Mouse (Mus musculus) heart, embryonic 12.5 days (tissue): ENCODE results near the gene BC004004. TPM values are rescaled to one million over a fixed set of nuclear protein-coding genes. Genes with fewer than 3 reads are reported as not detected.

Experiments
- ATAC-seq: fragments of 200-750 bp; cut with Nextera tagmentation; 2 replicates; pipeline ENCODE4 v1.8.0; 2017; ENCODE audit warnings: moderate TSS enrichment, moderate library complexity; ENCODE audit not compliant: insufficient number of reproducible peaks, low FRiP score
- H3K27ac ChIP-seq: fragments of 300-500 bp; sonication (generic); 2 replicates; pipeline ENCODE4 v1.5.1; 2016; ENCODE audit warnings: mild to moderate bottlenecking, moderate library complexity; ENCODE audit not compliant: poor library complexity, severe bottlenecking
- H3K27me3 ChIP-seq: fragments of 300-500 bp; sonication (generic); replicated peaks from 2 replicates; pipeline ENCODE4 v1.6.1; 2016; ENCODE audit warnings: mild to moderate bottlenecking, moderate library complexity
- H3K36me3 ChIP-seq: fragments of 300-500 bp; sonication (generic); 2 replicates; pipeline ENCODE4 v1.6.1; 2016; ENCODE audit warnings: mild to moderate bottlenecking, moderate library complexity
- H3K4me1 ChIP-seq: fragments of 300-500 bp; sonication (generic); replicated peaks from 2 replicates; pipeline ENCODE4 v1.6.1; 2016; ENCODE audit warnings: mild to moderate bottlenecking
- H3K4me2 ChIP-seq: fragments of 300-500 bp; sonication (generic); 2 replicates; pipeline ENCODE4 v1.6.1; 2016; ENCODE audit warnings: mild to moderate bottlenecking, moderate library complexity
- H3K4me3 ChIP-seq: fragments of 300-500 bp; sonication (generic); 2 replicates; pipeline ENCODE4 v1.5.1; 2016; ENCODE audit warnings: mild to moderate bottlenecking
- H3K9ac ChIP-seq: fragments of 300-500 bp; sonication (generic); 2 replicates; pipeline ENCODE4 v1.6.1; 2016; ENCODE audit warnings: mild to moderate bottlenecking, moderate library complexity
- H3K9me3 ChIP-seq: fragments of 300-500 bp; sonication (generic); replicated peaks from 2 replicates; pipeline ENCODE4 v1.6.1; 2016; ENCODE audit warnings: mild to moderate bottlenecking, moderate library complexity
- WGBS: fragments of 180-500 bp; shearing (Covaris S2); methylation state at CpG from one replicate; pipeline ENCODE4 v1.1.7; 2016; 5-methylcytosine and 5-hydroxymethylcytosine counted together
- polyA plus RNA-seq: library from polyadenylated mRNA; unstranded; fragments of >200 nt; fragmentation: Nextera tagmentation; extraction: Ambion mirVana; gene quantifications from 2 replicates; pipeline ENCODE4 v1.2.1, GENCODE M21; 2016

BC004004 gene
- polyA plus RNA-seq, 1 experiment from 2014 or later, result 80.0 TPM

GRCm38 (mm10) chr17:29273156-29273555 lies 4.6 kb downstream of the BC004004 start:
- Histone ChIP-seq H3K4me2 (no peak overlapping the region), H3K4me3 (no peak overlapping the region), H3K36me3 (peaks cover 5% of the 10 kb centered on the region; the same call in 1 of the 2 replicates), H3K9ac (no peak overlapping the region), H3K9me3 (no peaks in the 10 kb centered on the region), H3K27ac (no peak overlapping the region), H3K27me3 (no peaks in the 10 kb centered on the region), H3K4me1 (peaks cover 31% of the 10 kb centered on the region)
- WGBS, result 85% methylated on average over 7 of the region's 7 CpGs
- no peak for ATAC-seq

- H3K36me3 ChIP-seq, result peaks cover 10% of the 10 kb centered on the region; the same call in 1 of the 2 replicates
- H3K4me1 ChIP-seq, result peaks cover 29% of the 10 kb centered on the region
- H3K27ac ChIP-seq, result no peak overlapping the region
- 0 out of 2 replicates have a peak overlapping the region, but pooled peaks have one; percentile 25 for H3K9ac ChIP-seq
- no peaks in the 10 kb centered on the region for H3K27me3 ChIP-seq
- WGBS, result 74% methylated on average over 11 of the region's 11 CpGs
- no peak overlapping the region for H3K4me3 ChIP-seq
- no peaks in the 10 kb centered on the region for H3K9me3 ChIP-seq
- no peak for ATAC-seq
- H3K4me2 ChIP-seq, result no peak overlapping the region
Observed at GRCm38 (mm10) chr17:29273889-29274288, 5.3 kb downstream of the BC004004 start.

DNA sequence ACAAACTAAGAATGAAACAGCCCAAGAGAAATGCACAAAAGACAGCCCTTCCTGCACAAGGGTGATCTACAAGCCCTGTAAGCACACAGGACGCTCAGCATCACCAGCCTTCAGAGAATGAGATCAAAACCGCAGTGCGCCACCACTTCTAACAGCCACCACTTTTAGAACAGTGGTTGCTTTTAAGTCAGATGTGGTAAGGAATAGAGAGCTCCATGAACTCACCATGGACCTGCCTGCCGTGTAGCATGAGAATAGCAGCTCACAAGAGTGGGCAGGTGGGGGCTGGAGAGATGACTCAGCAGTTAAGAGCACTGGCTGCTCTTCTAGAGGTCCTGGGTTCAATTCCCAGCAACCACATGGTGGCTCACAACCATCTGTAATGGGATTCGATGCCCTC lies 11.8 kb downstream of the BC004004 start:
- Histone ChIP-seq H3K4me2 (no peak overlapping the region), H3K36me3 (peaks cover 38% of the 10 kb centered on the region), H3K4me3 (no peak overlapping the region), H3K9ac (no peak overlapping the region), H3K9me3 (no peaks in the 10 kb centered on the region), H3K4me1 (0 out of 2 replicates have a peak, but pooled peaks cover 6% of the 10 kb centered on the region), H3K27me3 (no peaks in the 10 kb centered on the region), H3K27ac (no peak overlapping the region)
- 89% methylated on average over 5 of the region's 5 CpGs for WGBS
- ATAC-seq, result no peak

- Histone ChIP-seq H3K4me1 (0 out of 2 replicates have a peak, but pooled peaks cover 4% of the 10 kb centered on the region), H3K36me3 (peaks cover 48% of the 10 kb centered on the region), H3K4me3 (no peak overlapping the region), H3K9me3 (peaks cover 6% of the 10 kb centered on the region; the same call in 1 of the 2 replicates), H3K9ac (no peak overlapping the region), H3K4me2 (no peak overlapping the region), H3K27me3 (no peaks in the 10 kb centered on the region), H3K27ac (no peak overlapping the region)
- ATAC-seq, result no peak
- WGBS, result 83% methylated on average over 5 of the region's 5 CpGs
Observed at GRCm38 (mm10) chr17:29281541-29281940, 13.0 kb downstream of the BC004004 start.

GRCm38 (mm10) chr17:29282216-29282952 lies 13.8 kb downstream of the BC004004 start:
- H3K27ac ChIP-seq, result no peak overlapping the region
- no peaks in the 10 kb centered on the region for H3K27me3 ChIP-seq
- H3K4me1 ChIP-seq, result no peaks in the 10 kb centered on the region
- no peak overlapping the region for H3K4me2 ChIP-seq
- no peak for ATAC-seq
- WGBS, result 78% methylated on average over 21 of the region's 21 CpGs
- H3K9me3 ChIP-seq, result peaks cover 7% of the 10 kb centered on the region; the same call in 1 of the 2 replicates
- no peak overlapping the region for H3K9ac ChIP-seq
- peaks cover 49% of the 10 kb centered on the region for H3K36me3 ChIP-seq
- H3K4me3 ChIP-seq, result no peak overlapping the region

- Histone ChIP-seq H3K27ac (no peak overlapping the region), H3K4me3 (no peak overlapping the region), H3K36me3 (peaks cover 50% of the 10 kb centered on the region), H3K4me2 (no peak overlapping the region), H3K27me3 (no peaks in the 10 kb centered on the region), H3K4me1 (no peaks in the 10 kb centered on the region), H3K9ac (no peak overlapping the region), H3K9me3 (no peaks in the 10 kb centered on the region)
- WGBS, result 86% methylated on average over 7 of the region's 7 CpGs
- no peak for ATAC-seq
Observed at GRCm38 (mm10) chr17:29291793-29292192, 23.2 kb downstream of the BC004004 start.

- H3K27me3 ChIP-seq, result no peaks in the 10 kb centered on the region
Observed at GRCm38 (mm10) chr17:29292996-29293395, 24.4 kb downstream of the BC004004 start.

DNA sequence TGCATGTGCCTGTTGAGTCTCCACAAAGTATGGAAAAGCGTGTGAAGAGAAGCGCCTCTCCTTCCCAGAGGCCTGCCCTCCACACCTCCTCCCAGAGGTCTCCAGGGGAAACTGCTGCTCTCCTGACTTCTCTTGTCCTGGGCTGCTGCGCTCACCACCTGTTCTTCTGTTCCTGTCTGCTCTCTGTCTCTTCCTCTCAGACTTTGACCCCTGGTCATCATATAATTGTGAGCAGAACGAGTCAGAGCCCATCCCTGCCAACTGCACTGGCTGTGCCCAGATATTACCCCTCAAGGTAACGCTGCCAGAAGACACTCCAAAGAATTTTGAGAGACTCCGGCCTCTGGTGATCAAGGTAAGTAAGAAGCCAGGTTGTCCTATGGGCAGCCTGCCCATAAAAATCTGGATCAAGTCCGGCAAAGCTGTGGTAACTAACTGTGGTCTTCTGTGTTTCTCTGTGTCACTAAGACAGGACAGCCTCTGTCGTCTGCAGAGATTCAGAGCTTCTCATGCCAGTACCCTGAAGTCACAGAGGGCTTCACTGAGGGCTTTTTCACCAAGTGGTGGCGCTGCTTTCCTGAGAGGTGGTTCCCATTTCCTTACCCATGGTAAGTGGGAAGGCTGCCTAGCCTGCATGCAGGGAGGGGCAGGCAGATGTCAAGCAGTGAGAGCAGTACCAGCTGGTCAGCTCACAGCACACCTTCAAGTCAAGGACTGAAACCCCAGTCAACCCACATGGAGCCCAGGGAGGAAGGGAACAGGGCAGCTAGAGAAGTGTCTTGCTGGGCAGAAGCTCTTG lies 25.4 kb downstream of the BC004004 start:
- 78% methylated on average over 9 of the region's 9 CpGs for WGBS

More at GRCm38 (mm10) chr17:29292996-29293395, 24.4 kb downstream of the BC004004 start:
- H3K9ac ChIP-seq, result no peak overlapping the region
- H3K4me3 ChIP-seq, result no peak overlapping the region
- no peak for ATAC-seq
- H3K27ac ChIP-seq, result no peak overlapping the region
- peaks cover 57% of the 10 kb centered on the region for H3K36me3 ChIP-seq
- no peaks in the 10 kb centered on the region for H3K4me1 ChIP-seq
- H3K9me3 ChIP-seq, result no peaks in the 10 kb centered on the region
- 78% methylated on average over 3 of the region's 3 CpGs for WGBS
- no peak overlapping the region for H3K4me2 ChIP-seq

DNA sequence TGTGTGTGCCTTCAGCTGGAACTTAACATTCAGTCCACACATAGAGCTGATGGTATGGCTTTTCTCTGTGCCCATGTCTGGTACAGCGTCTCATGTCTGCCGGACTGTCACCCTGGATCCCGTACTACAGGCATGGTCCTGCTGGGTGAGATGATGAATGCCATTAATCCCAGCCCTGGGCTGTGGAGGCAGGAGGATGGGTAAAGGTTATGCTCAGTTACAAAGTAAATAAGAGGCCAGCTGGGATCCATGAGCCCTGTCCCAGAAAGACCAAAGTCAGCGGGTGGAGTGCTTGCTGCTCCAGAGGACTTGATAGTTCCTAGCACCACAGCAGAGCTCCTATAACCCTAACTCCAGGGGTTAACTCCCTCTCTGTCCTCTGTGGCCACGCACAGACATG lies 27.2 kb downstream of the BC004004 start:
- no peak for ATAC-seq
- Histone ChIP-seq H3K4me1 (no peaks in the 10 kb centered on the region; the same call in none of the 2 replicates), H3K36me3 (peaks cover 74% of the 10 kb centered on the region), H3K9me3 (no peaks in the 10 kb centered on the region), H3K27ac (no peak overlapping the region), H3K4me3 (no peak overlapping the region), H3K9ac (no peak overlapping the region), H3K27me3 (no peaks in the 10 kb centered on the region), H3K4me2 (no peak overlapping the region)
- 80% methylated on average over 5 of the region's 5 CpGs for WGBS

More for the DNA sequence above, 25.4 kb downstream of the BC004004 start:
- H3K27me3 ChIP-seq, result no peaks in the 10 kb centered on the region
- no peak overlapping the region for H3K9ac ChIP-seq
- H3K27ac ChIP-seq, result no peak overlapping the region
- no peaks in the 10 kb centered on the region for H3K4me1 ChIP-seq
- ATAC-seq, result no peak
- H3K4me3 ChIP-seq, result no peak overlapping the region
- H3K4me2 ChIP-seq, result no peak overlapping the region
- H3K9me3 ChIP-seq, result no peaks in the 10 kb centered on the region
- H3K36me3 ChIP-seq, result peaks cover 62% of the 10 kb centered on the region

DNA sequence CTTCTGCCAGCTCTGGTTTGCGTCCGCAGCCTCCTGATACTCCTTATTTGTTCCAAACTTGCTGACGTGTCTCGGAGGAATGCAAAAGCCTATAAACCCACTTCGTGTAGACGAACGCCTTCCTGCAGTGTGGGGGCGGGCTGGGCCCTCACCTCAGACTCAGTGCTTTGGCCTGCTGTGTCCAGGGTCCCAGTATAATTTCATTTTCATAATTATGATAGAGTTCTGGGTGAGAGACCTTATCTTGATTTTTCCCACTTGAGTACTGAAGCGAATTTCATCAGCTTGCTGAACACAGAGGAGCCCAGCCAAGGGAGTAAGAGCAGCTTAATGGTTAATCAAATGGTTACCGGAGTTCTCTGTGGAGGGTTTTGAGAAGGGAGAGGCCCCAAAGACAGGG lies 28.7 kb downstream of the BC004004 start:
- Histone ChIP-seq H3K9me3 (no peaks in the 10 kb centered on the region), H3K4me3 (no peak overlapping the region), H3K27me3 (no peaks in the 10 kb centered on the region), H3K27ac (no peak overlapping the region), H3K9ac (no peak overlapping the region), H3K36me3 (peaks cover 77% of the 10 kb centered on the region), H3K4me1 (peaks cover 13% of the 10 kb centered on the region), H3K4me2 (no peak overlapping the region)
- WGBS, result 63% methylated on average over 10 of the region's 10 CpGs
- no peak for ATAC-seq

DNA sequence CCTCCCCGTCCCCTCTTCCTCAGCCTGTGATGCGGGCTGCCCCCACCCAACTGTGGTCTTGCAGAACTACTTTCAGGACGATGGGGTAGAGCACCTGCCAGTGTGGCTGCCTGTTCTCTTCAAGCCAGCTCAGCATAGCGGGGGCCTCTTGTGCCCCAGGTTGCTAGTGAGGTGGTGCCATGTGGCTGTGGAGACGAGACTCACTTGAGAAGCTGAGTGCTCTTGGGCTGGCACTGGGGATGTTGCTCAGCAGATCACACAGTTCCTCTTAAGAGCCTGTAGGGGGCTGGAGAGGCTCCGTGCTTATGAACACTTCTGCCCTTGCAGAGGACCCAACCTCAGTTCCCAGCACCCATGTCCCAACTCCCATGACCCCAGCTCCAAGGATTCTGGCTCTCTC lies 29.2 kb downstream of the BC004004 start:
- no peak overlapping the region for H3K27ac ChIP-seq
- no peak overlapping the region for H3K4me3 ChIP-seq
- no peak for ATAC-seq
- H3K36me3 ChIP-seq, result peaks cover 74% of the 10 kb centered on the region
- H3K9me3 ChIP-seq, result no peaks in the 10 kb centered on the region
- peaks cover 18% of the 10 kb centered on the region for H3K4me1 ChIP-seq
- H3K4me2 ChIP-seq, result no peak overlapping the region
- no peak overlapping the region for H3K9ac ChIP-seq
- 89% methylated on average over 6 of the region's 6 CpGs for WGBS
- H3K27me3 ChIP-seq, result no peaks in the 10 kb centered on the region
